Mouse (Mus musculus): ENCODE data around the gene Lrig2. TPM values are rescaled to one million over a fixed set of nuclear protein-coding genes. Genes with fewer than 3 reads are reported as not detected.
A peak's percentile ranks its signal among the peaks of the same experiment; 100 is the strongest.

Lrig2 gene
- polyA plus RNA-seq, 2 experiments, result 15.0 to 20.2 TPM

DNA sequence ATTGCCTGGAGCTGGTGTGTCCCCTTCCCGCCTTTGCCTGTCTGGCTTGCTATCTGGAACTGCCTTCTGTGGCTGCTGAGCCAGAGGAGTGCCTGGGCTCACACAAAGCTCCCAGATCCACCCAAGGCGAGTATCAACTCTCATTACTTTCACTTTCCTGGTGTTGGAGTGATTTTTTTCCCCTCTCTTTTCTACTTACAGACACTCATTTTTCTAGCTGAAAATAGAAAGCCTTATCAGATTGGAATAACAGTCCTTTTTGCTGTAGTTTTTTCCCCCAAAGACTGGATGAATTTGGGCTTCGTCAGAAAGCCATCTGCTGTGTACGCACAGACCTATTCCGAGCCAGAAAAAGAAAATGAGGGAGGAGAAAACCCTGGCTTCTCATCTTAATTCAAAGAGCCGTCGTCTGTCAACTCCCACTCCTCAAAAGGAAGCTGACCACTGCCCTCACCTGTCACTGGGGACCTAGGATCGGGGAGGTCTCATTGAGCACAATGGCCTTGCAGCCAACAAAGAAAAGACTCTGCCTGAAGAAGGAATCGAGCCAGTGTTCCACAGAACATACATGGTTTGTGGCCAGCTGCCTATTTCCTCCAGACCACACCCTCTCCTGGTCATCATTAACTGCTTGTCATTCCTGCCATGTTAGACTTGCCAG lies 127.9 kb downstream of the Lrig2 start:
- ATAC-seq (ENCODE audit: low FRiP score, low read depth), result no peak
- Histone ChIP-seq H3K4me1 (ENCODE audit: control insufficient read depth, insufficient read depth, low read length) (peaks cover 4% of the 10 kb centered on the region; the same call in 1 of the 2 replicates), H3K4me2 (replicated peaks; ENCODE audit: low read depth, low read length, severe bottlenecking) (no peak overlapping the region), H3K9ac (ENCODE audit: low read depth, low read length, severe bottlenecking) (no peak overlapping the region), H3K4me3 (replicated peaks; ENCODE audit: low read length) (no peak overlapping the region), H3K9me3 (ENCODE audit: control insufficient read depth, low read length) (no peaks in the 10 kb centered on the region), H3K36me3 (ENCODE audit: control insufficient read depth, insufficient read depth, low read length) (no peaks in the 10 kb centered on the region), H3K27ac (replicated peaks; ENCODE audit: low read depth, low read length) (peak overlapping the region; percentile 15), H3K27me3 (ENCODE audit: control insufficient read depth, insufficient read depth, low read length) (no peaks in the 10 kb centered on the region)
- no peak for TF ChIP-seq POLR2A (IDR thresholded peaks at IDR 0.05; ENCODE audit: borderline replicate concordance, extremely low read depth, insufficient read depth, insufficient read length)
- peak; percentile 10 for DNase-seq (ENCODE audit: low spot score)
- WGBS, result 61% methylated on average over 9 of the region's 9 CpGs

DNA sequence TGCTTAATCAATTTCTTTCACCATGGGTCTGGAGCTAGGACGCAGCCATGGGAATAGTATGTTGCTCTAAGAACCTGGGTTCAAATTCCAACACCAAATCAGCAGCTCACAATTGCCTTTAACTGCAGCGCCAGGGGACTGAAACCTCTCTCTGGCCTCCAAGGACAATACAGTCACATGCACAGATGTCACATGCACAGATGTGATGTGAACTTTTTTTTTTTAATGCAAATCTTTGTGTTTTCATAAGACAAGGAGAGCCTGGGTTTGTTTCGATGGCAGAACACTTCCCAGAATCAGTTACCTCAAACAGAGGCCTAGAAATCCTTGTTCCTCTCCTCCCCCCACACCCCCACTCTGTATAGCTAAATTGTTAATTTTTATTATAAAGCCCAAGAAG lies 133.5 kb downstream of the Lrig2 start:
- TF ChIP-seq POLR2A (IDR thresholded peaks at IDR 0.05; ENCODE audit: borderline replicate concordance, extremely low read depth, insufficient read depth, insufficient read length), result no peak
- H3K9me3 ChIP-seq (ENCODE audit: control insufficient read depth, low read length), result no peaks in the 10 kb centered on the region
- DNase-seq (ENCODE audit: low spot score) (no peak), ATAC-seq (ENCODE audit: low FRiP score, low read depth) (no peak)
- no peak overlapping the region for H3K4me3 ChIP-seq (replicated peaks; ENCODE audit: low read length)
- H3K9ac ChIP-seq (ENCODE audit: low read depth, low read length, severe bottlenecking), result no peak overlapping the region
- H3K4me1 ChIP-seq (ENCODE audit: control insufficient read depth, insufficient read depth, low read length), result no peaks in the 10 kb centered on the region
- no peaks in the 10 kb centered on the region for H3K27me3 ChIP-seq (ENCODE audit: control insufficient read depth, insufficient read depth, low read length)
- no peaks in the 10 kb centered on the region for H3K36me3 ChIP-seq (ENCODE audit: control insufficient read depth, insufficient read depth, low read length)
- 80% methylated on average over 3 of the region's 3 CpGs for WGBS
- H3K27ac ChIP-seq (replicated peaks; ENCODE audit: low read depth, low read length), result no peak overlapping the region
- no peak overlapping the region for H3K4me2 ChIP-seq (replicated peaks; ENCODE audit: low read depth, low read length, severe bottlenecking)

GRCm38 (mm10) chr3:104373907-104374306 lies 137.8 kb downstream of the Lrig2 start:
- Histone ChIP-seq H3K4me2 (replicated peaks; ENCODE audit: low read depth, low read length, severe bottlenecking) (no peak overlapping the region), H3K4me1 (ENCODE audit: control insufficient read depth, insufficient read depth, low read length) (no peaks in the 10 kb centered on the region), H3K27me3 (ENCODE audit: control insufficient read depth, insufficient read depth, low read length) (no peaks in the 10 kb centered on the region), H3K9ac (ENCODE audit: low read depth, low read length, severe bottlenecking) (no peak overlapping the region), H3K27ac (replicated peaks; ENCODE audit: low read depth, low read length) (no peak overlapping the region), H3K36me3 (ENCODE audit: control insufficient read depth, insufficient read depth, low read length) (no peaks in the 10 kb centered on the region), H3K4me3 (replicated peaks; ENCODE audit: low read length) (no peak overlapping the region), H3K9me3 (ENCODE audit: control insufficient read depth, low read length) (no peaks in the 10 kb centered on the region)
- ATAC-seq (ENCODE audit: low FRiP score, low read depth) (no peak), DNase-seq (ENCODE audit: low spot score) (no peak)
- WGBS, result 68% methylated on average over 8 of the region's 8 CpGs
- no peak for TF ChIP-seq POLR2A (IDR thresholded peaks at IDR 0.05; ENCODE audit: borderline replicate concordance, extremely low read depth, insufficient read depth, insufficient read length)

- DNase-seq (ENCODE audit: low spot score), result no peak
- no peak for TF ChIP-seq POLR2A (IDR thresholded peaks at IDR 0.05; ENCODE audit: borderline replicate concordance, extremely low read depth, insufficient read depth, insufficient read length)
- WGBS, result 73% methylated on average over 2 of the region's 2 CpGs
- Histone ChIP-seq H3K27ac (replicated peaks; ENCODE audit: low read depth, low read length) (no peak overlapping the region), H3K9me3 (ENCODE audit: control insufficient read depth, low read length) (no peaks in the 10 kb centered on the region), H3K27me3 (ENCODE audit: control insufficient read depth, insufficient read depth, low read length) (no peaks in the 10 kb centered on the region), H3K4me2 (replicated peaks; ENCODE audit: low read depth, low read length, severe bottlenecking) (no peak overlapping the region), H3K4me1 (ENCODE audit: control insufficient read depth, insufficient read depth, low read length) (no peaks in the 10 kb centered on the region), H3K4me3 (replicated peaks; ENCODE audit: low read length) (no peak overlapping the region), H3K36me3 (ENCODE audit: control insufficient read depth, insufficient read depth, low read length) (no peaks in the 10 kb centered on the region), H3K9ac (ENCODE audit: low read depth, low read length, severe bottlenecking) (no peak overlapping the region)
- no peak for ATAC-seq (ENCODE audit: low FRiP score, low read depth)
These were observed 139.3 kb downstream of the Lrig2 start for GRCm38 (mm10) chr3:104372374-104372773.

GRCm38 (mm10) chr3:104367912-104368311 lies 143.8 kb downstream of the Lrig2 start:
- Histone ChIP-seq H3K36me3 (ENCODE audit: control insufficient read depth, insufficient read depth, low read length) (no peaks in the 10 kb centered on the region), H3K4me1 (ENCODE audit: control insufficient read depth, insufficient read depth, low read length) (no peaks in the 10 kb centered on the region), H3K9me3 (ENCODE audit: control insufficient read depth, low read length) (no peaks in the 10 kb centered on the region), H3K27ac (replicated peaks; ENCODE audit: low read depth, low read length) (no peak overlapping the region), H3K27me3 (ENCODE audit: control insufficient read depth, insufficient read depth, low read length) (no peaks in the 10 kb centered on the region), H3K9ac (ENCODE audit: low read depth, low read length, severe bottlenecking) (no peak overlapping the region), H3K4me2 (replicated peaks; ENCODE audit: low read depth, low read length, severe bottlenecking) (no peak overlapping the region), H3K4me3 (replicated peaks; ENCODE audit: low read length) (no peak overlapping the region)
- DNase-seq (ENCODE audit: low spot score), result no peak
- 60% methylated on average over 2 of the region's 2 CpGs for whole genome bisulfite sequencing
- TF ChIP-seq POLR2A (IDR thresholded peaks at IDR 0.05; ENCODE audit: borderline replicate concordance, extremely low read depth, insufficient read depth, insufficient read length), result no peak
- ATAC-seq (ENCODE audit: low FRiP score, low read depth), result no peak

Data from limb, embryonic 14.5 days (tissue).